Mouse (Mus musculus): ENCODE measurements around the gene S100a11.
A peak's percentile ranks its signal among the peaks of the same experiment; 100 is the strongest.
"Not testable (repeated sequence)": the region's sequence is repeated elsewhere in the genome, so short reads cannot be mapped to it uniquely, and the experiment has no call there.

The S100a11 gene

DNA sequence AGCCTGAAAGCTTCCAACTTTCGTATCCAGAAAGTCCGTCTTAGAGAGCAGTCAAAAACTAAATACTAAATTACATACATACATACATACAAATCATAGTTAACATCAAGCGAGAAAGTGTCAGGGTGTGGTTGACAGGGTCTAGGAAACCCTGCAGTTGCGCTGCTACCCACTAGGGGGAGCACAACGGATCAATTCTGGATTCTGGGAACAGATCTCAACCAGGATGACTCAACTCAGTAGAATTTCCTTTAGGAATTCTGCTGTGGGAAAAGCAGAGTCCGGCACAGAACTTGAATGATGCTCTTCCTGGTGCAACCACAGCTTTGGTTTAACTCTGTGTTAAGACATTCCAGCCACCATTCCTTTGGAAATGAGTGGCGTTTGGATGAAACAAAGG lies 2.3 kb downstream of the S100a11 start:
- DNase-seq (ENCODE audit: extremely low spot score) = peak; percentile 58

DNA sequence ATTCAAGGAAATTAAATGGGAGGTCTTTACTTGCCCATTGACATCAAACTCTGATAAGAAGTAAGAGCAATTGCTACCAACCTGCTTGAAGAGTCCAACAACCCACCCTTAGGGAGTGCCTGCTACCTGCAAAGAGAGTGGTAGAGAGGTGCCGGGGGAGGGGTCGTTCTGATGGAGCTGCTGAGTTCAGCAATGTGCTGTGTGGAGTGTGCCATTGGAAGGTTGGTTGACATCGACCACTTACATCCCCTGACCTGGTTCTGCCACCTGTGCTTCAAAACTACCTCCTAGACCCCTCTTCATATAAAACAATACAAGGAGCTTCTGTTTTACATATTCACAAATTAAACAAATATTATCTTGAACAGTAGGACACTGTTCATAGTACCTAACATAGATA lies 7.0 kb downstream of the S100a11 start:
- DNase-seq (ENCODE audit: extremely low spot score) = no peak

DNA sequence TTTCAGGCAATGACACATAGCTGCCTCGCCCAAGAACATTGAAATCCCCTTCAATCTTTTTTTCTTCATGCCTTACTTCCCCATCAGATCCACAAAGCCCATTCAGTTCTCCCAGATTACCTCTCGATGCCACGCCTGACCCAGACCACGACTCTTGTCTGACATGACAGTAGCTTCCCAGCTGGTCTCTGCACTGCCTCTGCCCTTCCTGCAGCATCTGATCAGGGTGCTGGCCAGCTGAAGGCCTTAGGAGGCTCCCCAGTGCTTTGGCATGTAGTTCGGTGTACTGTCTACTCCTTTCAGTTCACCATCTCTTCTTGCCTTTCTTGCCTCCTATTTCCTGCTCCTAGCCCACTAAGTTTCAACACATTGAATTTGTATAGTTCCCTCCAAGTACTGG lies 8.5 kb downstream of the S100a11 start:
- no peak for DNase-seq (ENCODE audit: extremely low spot score)

DNA sequence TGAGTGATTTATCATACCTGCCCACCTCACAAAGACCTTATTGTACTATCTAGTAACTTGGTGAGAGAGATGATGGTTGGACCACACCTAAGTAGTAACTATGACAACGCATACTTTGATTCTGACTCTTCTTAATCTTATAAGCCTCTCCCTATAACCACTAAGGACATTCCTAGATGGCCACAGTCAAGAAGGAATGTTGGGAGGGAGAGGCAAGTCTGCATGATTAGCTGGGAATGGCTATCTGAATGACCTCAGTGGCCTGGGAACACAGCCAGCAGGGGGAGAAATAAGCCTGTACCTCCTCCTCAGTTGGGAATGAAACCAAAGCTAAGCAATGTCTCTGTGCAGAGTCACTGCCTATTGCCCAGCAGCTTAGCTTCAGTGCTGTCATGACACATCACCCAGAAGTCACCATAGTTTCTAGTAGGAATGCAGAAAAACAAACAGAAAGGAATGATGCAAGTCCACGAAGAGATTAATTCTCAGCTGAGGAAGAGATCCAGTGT lies 16.8 kb downstream of the S100a11 start:
- no peak for DNase-seq (ENCODE audit: extremely low spot score)

DNA sequence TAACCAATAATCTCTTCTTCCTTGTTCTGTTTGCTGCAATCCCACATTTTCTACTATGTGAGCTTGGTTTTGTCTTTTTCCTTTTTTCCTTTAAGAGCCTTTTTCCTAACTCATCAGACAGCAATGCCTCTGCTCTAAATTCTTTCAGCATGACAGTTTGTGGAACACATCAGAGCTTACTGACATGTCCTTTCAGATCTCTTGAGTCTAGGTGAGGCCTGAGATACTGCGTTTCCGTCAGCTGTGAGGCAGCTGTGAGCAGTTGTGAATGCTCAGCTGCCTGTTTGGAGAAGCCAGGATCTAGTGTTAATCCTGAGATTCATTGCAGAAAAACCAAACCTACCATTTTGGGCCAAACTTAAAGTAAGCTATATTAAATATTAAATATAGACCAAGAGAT lies 18.2 kb downstream of the S100a11 start:
- DNase-seq (ENCODE audit: extremely low spot score) = no peak

DNA sequence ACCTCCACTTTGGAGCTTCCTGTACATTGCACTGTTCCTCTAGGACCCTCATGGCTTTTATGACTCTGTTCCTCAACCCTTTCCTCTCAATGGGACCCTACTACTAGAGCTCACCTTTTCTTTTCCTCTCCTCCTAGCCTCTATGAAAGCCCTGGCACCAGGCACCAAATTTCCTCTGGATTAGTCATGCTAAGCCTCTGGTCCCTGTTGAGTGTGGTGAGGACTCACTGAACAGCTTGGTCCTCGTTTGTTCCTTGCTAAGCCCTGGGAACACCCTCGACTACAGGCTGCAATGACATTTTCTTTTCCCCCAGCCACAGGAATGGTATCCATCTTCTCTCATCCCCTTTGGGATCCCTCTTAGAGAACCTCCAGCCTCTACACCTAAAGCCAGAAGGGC lies 21.2 kb downstream of the S100a11 start:
- no peak for DNase-seq (ENCODE audit: extremely low spot score)

DNA sequence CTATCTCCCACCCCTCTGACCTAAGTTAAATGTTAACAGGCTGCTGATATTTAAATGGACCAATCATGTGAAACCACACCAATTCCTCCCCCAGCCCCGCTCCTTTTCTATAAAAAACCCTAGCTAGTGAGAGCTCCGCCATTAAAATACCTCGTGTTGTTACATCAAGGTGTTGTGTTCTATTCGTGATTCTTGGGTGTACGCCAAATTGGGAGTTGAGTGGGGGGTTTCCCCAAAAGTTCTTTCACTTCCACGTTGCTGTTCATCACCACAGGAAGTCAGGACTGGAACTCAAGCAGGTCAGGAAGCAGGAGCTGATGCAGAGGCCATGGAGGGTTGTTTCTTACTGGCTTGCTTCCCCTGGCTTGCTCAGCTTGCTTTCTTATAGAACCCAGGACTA lies 23.9 kb downstream of the S100a11 start:
- not testable (repeated sequence) for DNase-seq (ENCODE audit: extremely low spot score)

DNA sequence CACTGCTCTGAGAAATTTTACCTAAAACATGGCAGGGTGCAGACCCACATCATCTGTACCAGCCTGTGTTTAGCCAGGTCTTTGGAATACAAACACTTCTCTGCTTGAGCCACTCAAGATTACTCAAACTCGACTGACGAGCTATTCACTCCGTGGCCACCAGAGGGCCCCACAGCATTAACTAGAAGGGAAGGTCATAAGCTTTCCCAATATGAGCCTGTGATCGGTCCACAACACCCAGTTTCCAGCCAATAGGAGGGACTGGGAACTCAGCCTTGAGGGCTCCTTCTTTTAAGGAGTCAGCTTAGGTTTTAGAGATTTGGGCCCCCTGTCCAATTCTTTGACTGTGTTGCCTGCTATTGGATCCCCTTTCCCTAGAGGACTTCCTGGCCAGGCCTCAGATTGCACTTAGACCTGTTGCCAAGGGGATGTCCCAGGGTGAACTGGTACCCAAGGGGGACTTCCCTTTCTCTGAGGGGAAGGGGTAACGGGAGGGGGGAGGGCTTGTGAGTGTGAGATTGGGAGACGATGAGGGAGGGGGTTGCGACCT lies 26.9 kb downstream of the S100a11 start:
- DNase-seq (ENCODE audit: extremely low spot score) = peak; percentile 69

DNA sequence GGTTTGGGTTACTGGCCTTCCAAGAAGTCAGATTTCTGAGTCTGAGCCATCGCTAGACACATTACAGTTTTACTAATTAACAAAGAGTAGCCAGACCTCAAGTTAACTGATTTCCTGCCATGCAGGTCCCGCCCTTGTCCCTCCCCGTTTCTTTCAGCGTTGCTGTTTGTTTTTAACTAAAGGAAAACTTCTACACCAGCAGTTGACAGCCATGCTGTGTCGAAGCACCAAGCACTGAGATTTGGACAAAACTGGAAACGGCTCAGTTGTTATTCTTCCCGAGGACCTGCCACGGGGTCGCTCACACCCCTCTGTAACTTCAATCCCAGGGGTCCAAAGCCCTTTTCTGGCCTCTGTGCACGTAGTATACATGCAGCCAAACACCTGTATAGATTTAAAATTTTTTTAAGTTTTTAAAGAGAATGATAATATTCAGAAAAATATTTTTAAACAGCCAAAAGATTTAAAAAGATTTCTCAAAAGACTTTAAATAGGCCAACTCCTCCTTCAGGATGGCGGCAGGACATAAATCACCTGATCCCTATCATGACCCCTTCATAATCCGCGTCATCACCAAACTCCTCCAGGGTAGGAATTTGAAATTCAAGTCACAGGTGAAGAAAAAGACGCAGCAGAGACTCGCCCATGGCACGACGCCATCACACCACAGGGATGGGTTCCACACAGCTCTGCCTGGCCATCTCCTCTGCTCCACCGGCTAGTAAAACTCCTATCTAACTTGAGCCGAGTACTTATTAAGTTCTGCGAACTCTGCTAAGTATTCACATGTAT lies 27.7 kb downstream of the S100a11 start:
- no peak for DNase-seq (ENCODE audit: extremely low spot score)

DNA sequence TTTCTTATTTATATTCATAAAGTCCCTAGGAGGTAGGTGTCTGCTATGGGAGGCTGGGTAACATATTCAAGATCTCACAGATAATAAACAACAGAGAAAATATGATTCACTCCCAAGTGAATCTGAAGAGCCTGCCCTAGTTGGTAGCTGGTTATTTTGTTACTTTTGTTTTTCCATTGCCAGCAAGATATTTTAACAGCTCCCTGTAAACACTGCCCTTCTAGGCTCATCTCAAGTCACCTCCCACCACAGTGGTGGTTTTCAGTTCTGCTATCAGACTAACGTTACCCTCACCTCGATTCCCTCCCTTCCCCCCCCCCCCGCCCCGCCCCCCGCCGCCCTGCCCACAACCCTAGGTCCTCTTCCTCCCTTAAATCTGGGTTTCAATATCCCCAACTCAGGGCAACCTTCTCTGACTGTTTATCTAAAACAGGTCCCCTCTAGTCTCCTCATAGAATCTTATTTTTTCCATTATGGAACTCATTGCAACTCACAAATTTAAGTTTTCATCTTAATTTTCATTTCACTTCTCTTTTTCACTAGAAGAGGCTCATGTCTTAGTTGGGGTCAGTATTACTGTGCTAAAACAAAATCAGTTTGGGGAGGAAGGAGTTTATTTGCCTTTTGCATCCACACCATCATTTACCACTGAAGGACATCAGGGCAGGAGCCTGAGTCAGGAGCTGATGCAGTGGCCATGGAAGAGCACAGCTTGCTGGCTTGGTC lies 28.4 kb downstream of the S100a11 start:
- DNase-seq (ENCODE audit: extremely low spot score) = no peak

DNA sequence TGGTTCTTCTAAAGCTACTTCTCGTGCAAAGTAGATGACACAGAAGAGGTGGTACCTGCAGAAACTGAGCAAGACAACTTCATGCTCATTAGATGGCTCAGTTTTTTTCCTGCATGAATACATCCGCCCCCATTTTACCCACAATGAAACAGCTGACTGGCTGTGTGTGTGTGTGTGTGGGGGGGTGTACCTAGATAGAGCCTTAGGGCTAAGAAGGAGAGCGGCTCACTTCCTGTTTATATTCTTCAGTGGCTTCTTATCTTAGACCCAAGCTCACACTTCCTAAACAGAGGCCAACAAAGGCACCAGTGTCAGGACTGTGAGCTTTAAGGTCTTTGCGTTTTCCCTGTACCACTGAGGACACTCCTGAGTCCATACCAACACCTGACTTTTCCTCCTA lies 29.7 kb downstream of the S100a11 start:
- no peak for DNase-seq (ENCODE audit: extremely low spot score)

DNA sequence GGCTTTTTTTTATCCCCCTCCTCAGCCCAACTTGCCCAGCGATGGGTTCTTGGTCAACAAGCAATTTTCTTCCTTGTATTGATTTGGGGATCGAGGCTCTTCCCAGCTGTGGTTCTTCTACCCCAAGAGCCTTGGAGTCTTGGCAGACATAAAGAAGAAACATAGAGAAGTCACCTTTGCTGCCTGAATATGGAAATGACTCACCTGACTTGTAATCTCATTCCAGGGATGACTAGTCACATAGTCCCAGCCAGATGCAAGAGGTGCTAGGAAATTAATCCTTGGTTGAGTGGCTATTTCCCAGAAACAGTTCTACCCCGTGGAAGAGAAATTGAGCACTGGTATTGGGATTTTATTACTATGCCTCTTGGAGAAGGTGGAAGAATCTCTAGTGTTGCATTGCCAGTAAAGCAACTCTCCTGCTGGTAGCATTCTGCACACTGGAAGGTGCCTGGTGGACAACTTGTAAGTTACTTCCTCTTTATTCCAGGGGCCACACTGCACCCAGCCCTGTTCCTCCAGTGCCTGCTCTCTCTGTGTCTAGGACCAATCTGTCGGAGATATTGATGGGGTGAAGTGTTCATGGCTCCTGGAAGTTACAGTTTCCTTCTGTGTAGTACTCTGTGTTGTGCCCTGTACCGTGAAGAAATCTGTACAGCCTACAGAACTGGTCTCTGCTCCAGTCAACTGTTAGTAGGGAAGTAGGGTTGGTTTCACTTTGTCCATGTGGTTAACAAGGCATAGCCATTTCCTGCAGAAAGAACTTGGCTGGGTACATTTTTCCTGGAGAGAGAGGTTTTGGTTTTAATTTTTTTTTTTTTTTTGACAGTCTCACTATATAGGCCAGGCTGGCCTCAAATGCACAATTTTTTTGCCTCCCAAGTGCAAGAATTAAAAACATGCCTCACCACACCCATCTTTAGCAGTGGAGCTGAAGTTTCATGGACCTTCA lies 31.9 kb downstream of the S100a11 start:
- no peak for DNase-seq (ENCODE audit: extremely low spot score)

DNA sequence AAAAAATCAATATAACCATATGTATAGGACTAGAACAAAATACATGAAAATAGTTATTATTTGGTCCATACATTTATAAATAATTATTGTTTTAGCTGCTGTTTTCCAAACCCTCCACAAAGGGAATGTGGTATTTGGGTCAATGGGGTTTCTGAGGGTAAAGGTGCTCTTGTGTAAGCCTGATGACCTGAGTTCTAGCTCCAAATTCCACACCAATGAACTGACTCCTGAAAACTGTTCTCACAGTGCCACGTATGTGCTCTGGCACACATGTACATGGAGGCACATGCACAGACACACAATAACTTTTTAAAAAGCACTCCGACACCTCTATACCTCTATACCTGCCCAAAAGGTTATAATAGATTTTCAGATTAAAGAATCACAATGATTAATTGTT lies 33.0 kb downstream of the S100a11 start:
- DNase-seq (ENCODE audit: extremely low spot score) = no peak

DNA sequence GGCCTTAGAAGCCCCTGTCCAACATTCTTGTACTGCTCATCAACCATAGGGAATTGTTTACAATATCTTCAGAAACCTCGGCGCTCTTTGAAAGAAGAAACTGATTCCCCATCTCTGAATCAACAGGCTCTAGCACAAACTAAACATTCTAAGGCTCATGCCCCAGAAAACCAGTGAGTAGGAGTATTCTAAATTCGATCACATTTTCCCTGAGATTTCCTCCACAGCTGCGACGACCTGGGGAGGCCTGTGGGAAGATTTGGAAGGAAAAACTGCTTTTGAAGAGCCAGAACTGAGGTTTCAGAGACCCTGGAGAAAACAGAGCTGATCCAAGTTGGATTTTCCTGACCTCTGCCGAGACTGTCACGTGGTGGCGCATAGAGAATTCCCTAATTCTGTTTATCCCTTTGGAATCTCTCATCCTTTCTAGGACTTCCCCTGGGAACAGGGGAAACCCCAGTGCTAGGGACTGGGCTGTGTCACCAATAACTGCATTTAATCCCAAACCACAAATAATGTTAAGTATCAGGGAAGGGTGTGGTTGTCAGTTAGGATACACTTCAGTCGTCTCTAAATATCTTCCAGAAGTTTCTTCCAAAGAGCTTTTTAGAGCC lies 33.6 kb downstream of the S100a11 start:
- DNase-seq (ENCODE audit: extremely low spot score) = no peak

DNA sequence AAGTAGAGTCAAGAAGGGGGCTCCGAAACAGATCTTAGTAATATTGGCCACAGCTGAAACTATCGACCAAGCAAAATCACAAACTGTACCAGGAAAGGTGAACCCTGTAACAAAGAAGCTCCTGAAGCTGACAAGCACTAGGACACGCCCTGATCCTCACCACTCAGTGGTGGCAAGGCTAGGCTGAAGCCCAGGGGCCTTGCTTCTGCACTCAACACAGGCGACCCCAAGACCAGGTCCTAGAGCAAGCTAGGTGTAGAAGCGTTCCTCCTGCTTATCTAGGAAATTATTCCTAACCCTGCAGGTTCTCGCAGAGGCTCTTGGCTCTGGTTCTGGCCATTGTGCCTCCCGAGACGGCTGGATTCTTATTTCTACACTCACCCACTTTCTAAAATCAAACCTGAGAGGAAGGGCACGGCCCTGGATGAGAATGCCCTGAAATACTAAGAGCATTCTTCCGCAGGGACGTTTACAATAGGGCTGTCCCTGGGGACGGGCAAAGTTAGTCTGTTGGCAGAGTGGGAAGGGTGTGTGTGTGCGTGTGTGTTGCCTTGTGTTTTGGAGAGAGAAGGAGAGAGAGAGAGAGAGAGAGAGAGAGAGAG lies 34.2 kb downstream of the S100a11 start:
- peak; percentile 37 for DNase-seq (ENCODE audit: extremely low spot score)

DNA sequence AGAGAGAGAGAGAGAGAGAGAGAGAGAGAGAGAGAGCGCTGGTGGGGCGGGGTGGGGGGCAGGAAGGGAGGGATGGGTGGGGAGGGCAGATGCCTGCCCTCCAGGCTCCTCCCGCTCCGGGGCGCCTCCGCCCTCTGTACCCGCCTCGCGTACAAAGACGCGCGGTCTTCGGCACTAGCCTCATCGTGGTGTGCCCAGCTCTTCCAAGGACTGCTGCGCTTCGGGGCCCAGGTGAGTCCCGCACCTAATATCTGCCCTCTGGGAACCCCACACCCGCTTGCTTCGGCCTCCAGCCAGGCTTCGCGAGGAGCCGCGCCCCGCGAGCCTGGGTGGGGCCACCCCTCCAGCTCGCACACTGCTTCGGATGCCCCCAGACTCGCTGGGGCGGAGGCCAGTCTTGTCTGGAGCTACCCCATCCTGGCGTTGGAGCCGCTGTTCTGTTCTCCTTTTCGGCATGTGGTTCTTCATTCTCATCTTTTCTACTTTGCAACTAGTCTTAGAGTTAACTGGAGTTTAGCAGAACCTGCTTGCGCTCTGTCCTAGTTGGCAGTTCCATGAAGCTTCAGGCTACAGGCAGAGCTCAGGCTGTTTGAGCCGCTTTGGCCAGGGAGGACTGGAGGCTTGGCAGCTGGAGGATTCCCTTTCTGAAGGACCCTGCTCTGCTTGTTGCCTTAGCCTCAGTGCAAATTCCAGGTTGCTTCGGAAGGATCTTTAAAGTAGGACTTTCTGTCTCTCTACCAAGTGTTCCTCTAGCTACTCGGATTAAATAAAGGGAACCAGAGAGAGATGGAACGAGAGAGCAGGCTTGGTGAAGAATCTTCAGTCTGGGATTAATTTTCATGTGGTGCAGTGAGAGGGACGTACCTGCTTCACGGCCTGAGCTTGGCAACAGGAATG lies 34.9 kb downstream of the S100a11 start, which contains the start of gene S100a10:
S100a10 (plus strand) TSS at position 100 of the 897 bp plus-strand sequence.
- peak; percentile 64 for DNase-seq (ENCODE audit: extremely low spot score)

DNA sequence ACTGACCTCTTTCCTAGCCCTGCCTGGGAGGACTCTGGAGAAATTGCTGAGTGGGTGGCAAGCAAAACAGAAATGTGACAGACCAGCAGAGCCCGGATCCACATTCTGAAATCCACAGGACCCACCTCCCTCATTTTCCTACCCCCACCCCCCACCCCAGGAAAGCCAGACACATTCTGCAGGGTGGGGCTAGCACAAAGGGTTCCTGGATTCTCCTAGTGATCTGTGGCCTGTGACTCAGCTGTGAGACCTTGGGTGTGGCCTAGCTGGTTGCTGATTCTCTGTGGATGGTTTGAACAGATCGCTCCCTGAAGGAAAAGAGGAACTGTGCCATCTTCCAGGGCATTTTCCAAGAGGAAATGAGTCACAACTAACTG lies 35.6 kb downstream of the S100a11 start:
- peak; percentile 33 for DNase-seq (ENCODE audit: extremely low spot score)

DNA sequence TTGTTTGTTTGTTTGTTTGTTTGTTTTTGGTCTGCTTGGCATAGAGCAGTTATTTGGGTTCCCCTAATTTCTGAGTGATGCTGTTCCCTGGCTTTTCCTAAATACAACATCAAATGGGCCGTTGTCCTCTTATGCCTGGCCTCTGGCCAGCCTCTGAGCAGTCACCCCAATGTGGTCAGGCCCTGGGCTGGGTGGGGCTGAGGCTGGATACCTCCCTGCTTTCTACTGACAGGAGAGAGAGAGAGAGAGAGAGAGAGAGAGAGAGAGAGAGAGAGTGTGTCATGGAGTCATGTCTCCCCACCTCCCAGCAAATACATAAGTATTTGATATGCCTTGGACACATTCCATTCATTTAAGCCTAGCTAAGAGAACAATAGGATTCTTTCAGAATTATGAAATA lies 36.3 kb downstream of the S100a11 start:
- no peak for DNase-seq (ENCODE audit: extremely low spot score)

DNA sequence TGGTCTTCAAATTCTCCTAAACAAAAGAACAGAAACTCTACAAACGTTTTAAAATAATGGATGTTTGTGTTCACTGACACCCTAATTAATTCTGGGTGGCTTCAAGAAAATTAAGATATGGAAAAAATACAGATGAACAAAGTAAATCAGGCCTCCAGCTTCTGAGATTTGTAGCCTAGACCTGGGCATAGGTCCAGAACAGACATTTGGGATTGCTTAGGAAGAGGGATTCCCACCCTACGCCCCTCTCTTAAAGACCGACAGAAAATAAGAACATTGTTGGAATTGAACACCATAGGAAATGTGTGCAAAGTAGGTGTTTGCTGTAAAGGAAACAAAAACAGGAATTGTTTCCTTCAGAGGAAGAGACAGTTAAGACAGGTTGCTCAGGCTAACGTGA lies 37.2 kb downstream of the S100a11 start:
- DNase-seq (ENCODE audit: extremely low spot score) = no peak

DNA sequence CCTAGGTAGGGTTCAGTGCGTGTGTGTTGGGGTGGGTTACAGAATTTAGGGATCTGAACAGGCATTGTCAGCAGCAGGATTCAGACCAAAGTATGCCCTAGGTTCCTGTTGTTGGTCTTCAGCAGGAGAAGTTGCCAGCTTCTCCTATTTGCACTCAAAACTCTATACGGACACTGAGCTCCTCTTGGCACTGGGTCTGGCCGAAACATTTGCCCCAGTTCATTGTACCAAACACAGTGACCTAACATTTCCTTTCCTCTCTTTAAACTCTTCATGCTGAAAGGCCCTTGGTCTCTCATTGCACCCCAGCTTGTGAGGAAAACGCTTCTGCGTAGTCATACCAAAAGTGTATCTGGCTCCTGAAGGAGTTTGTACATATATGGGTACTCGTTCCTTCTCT lies 39.7 kb downstream of the S100a11 start:
- no peak for DNase-seq (ENCODE audit: extremely low spot score)
